Mouse (Mus musculus) spleen, adult 2 months (tissue): ENCODE data around the gene Klk1b22. TPM values are rescaled to one million over a fixed set of nuclear protein-coding genes. Genes with fewer than 3 reads are reported as not detected.
"Not testable (repeated sequence)": the region's sequence is repeated elsewhere in the genome, so short reads cannot be mapped to it uniquely, and the experiment has no call there.

Source experiments
- DNase-seq, 2 experiments: peaks; one replicate each; pipeline versions ENCODE4 v3.0.0 to v3.0.0-alpha.2; 2012 to 2021; ENCODE audit warnings: low spot score in 2 of 2, low read depth in 1 of 2
- H3K27ac ChIP-seq: fragments of 200-500 bp; 2 replicates; pipeline ENCODE4 v1.5.1; 2012; ENCODE audit warnings: low read length, inconsistent platforms; ENCODE audit not compliant: insufficient read depth
- H3K27me3 ChIP-seq: fragments of 200-500 bp; 2 replicates; pipeline ENCODE4 v1.6.1; 2012; ENCODE audit warnings: mild to moderate bottlenecking, moderate library complexity, low read length, inconsistent platforms; ENCODE audit not compliant: control insufficient read depth, insufficient read depth
- H3K36me3 ChIP-seq: fragments of 200-500 bp; 2 replicates; pipeline ENCODE4 v1.6.1; 2012; ENCODE audit warnings: mild to moderate bottlenecking, low read length, inconsistent platforms; ENCODE audit not compliant: control insufficient read depth, insufficient read depth
- H3K4me1 ChIP-seq: fragments of 200-500 bp; 2 replicates; pipeline ENCODE4 v1.6.1; 2011; ENCODE audit warnings: inconsistent platforms; ENCODE audit not compliant: control insufficient read depth, insufficient read depth, insufficient read length
- H3K4me3 ChIP-seq: fragments of 200-500 bp; 2 replicates; pipeline ENCODE4 v1.5.1; 2011; ENCODE audit warnings: mild to moderate bottlenecking, inconsistent platforms; ENCODE audit not compliant: insufficient read depth, insufficient read length; ENCODE audit errors: extremely low read depth
- CTCF ChIP-seq: fragments of 200-500 bp; IDR thresholded peaks from 2 replicates; pipeline ENCODE4 v1.5.1; 2011; ENCODE audit warnings: mild to moderate bottlenecking, inconsistent platforms; ENCODE audit not compliant: insufficient read depth, insufficient read length, insufficient replicate concordance; ENCODE audit errors: extremely low read depth
- POLR2A ChIP-seq: fragments of 200-500 bp; IDR thresholded peaks from 2 replicates; pipeline ENCODE4 v1.6.1; 2011; ENCODE audit warnings: low read depth, low read length, inconsistent platforms
- WGBS: fragments of 180-500 bp; shearing (Covaris S2); methylation state at CpG from one replicate; pipeline ENCODE4 v1.1.7; 2018; 5-methylcytosine and 5-hydroxymethylcytosine counted together
- polyA plus RNA-seq: library from polyadenylated mRNA; depleted of rRNA; stranded (reverse); fragments of >200 nt; gene quantifications from 2 replicates; pipeline ENCODE4 v1.2.3, GENCODE M21; 2012; rRNA removed

Gene Klk1b22
- polyA plus RNA-seq: 13.3 TPM in 1 of 2 replicates, not detected in the other

DNA sequence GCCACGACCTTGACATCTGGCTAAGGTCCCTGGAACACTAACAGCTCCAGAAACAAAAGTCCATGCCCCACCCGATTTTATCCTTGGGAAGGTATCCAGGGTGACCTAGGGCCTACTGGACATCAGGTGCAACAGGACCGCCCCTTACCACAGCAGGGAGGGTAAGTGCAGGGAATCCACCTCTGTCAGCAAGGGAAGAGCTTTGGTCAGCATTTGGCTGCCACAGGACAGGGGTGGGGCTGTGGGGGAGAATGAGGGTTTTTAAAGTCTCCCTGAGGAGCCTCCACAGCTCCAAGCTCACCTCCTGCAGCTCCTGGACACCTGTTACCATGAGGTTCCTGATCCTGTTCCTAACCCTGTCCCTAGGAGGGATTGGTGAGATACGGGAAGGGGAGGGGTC is at the start of gene Klk1b22:
Gene Klk1b22 (plus strand): TSS at position 301 of the 400 bp plus-strand sequence.
- WGBS: 68% methylated on average over 4 of the region's 4 CpGs
- no peaks in the 10 kb centered on the region for H3K27me3 ChIP-seq
- H3K36me3 ChIP-seq: no peaks in the 10 kb centered on the region
- TF ChIP-seq POLR2A (no peak), CTCF (no peak)
- H3K4me1 ChIP-seq: no peaks in the 10 kb centered on the region
- DNase-seq: no peak
- no peak within 1 kb of the TSS for H3K4me3 ChIP-seq
- no peak within 1 kb of the TSS for H3K27ac ChIP-seq

GRCm38 (mm10) chr7:44072117-44072516 is 40.4 kb upstream of the Klk1b22 start:
- TF ChIP-seq POLR2A: no peak
- TF ChIP-seq CTCF: no peak
- H3K27me3 ChIP-seq: no peaks in the 10 kb centered on the region
- H3K4me1 ChIP-seq: no peaks in the 10 kb centered on the region
- no peak for DNase-seq
- H3K4me3 ChIP-seq: no peak overlapping the region
- 87% methylated on average over 2 of the region's 2 CpGs for WGBS
- H3K27ac ChIP-seq: no peak overlapping the region
- no peaks in the 10 kb centered on the region for H3K36me3 ChIP-seq

- H3K36me3 ChIP-seq: no peaks in the 10 kb centered on the region
- no peak for DNase-seq
- no peak overlapping the region for H3K27ac ChIP-seq
- 69% methylated on average over 1 of the region's 1 CpGs for WGBS
- H3K4me1 ChIP-seq: no peaks in the 10 kb centered on the region
- no peaks in the 10 kb centered on the region for H3K27me3 ChIP-seq
- H3K4me3 ChIP-seq: no peak overlapping the region
- TF ChIP-seq CTCF: no peak
- no peak for TF ChIP-seq POLR2A
Observed at GRCm38 (mm10) chr7:44077703-44078102, 34.8 kb upstream of the Klk1b22 start.

DNA sequence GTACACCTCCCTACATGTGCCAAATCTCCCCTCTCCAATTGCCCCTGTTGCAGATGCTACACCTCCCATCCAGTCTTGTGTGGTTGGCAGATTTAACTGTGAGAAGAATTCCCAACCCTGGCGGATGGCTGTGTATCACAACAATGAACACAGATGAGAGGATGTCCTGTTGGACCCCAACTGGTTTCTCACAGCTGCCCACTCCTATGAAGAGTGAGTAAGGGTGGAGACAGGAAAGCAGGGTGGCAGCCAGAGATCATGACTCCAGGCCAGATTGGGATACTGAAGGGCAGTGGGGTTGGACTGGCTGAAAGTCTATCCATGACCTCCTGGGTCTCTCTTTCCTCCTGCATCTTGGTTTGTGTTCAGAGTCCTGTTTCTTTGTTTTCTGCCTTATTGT is 16.4 kb upstream of the Klk1b22 start:
- DNase-seq: no peak

DNA sequence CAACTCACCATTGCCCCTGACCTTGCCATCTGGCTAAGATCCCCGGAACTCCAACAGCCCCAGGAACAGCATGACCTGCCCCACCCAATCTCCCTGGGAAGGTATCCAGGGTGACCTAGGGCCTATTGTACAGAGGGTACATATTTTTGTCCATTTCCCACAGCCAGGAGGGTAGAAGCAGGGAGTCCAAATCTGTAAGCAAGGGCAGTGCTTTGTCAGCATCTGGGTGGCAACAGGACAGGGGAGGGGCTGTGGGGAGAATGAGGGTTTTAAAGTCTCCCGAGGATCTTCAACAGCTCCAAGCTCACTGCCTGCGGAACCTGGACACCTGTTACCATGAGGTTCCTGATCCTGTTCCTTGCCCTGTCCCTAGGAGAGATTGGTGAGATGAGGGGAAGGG is 10.4 kb upstream of the Klk1b22 start, which contains the start of gene Klk1b21:
Gene Klk1b21 (plus strand): TSS at position 301 of the 400 bp plus-strand sequence.
- 76% methylated on average over 3 of the region's 3 CpGs for WGBS

More for the DNA sequence above, 16.4 kb upstream of the Klk1b22 start:
- H3K27me3 ChIP-seq: no peaks in the 10 kb centered on the region
- no peak overlapping the region for H3K27ac ChIP-seq
- 81% methylated on average over 1 of the region's 1 CpGs for WGBS
- TF ChIP-seq CTCF (no peak), POLR2A (no peak)
- no peaks in the 10 kb centered on the region for H3K36me3 ChIP-seq
- no peak overlapping the region for H3K4me3 ChIP-seq
- no peaks in the 10 kb centered on the region for H3K4me1 ChIP-seq

DNA sequence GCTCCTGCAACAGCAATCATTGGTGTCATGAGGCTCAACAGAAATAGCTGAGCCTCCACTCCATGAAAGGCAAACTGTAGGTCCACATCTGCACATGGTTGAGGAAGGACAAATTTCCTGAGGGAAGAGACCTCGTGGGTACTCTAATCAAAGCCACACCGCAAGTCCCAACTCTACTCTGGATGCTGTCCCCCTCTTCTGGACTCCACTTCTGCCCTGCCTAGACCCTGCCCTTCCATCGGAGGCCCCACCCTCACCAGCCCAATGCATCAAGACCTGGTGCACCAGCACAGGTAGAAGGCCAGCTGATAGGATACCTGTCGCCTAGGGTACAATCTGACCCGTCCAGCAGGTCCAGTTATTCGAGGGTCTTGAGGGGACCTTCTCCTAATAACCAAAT is 11.0 kb downstream of the Klk1b22 start:
- no peak for DNase-seq
- H3K4me1 ChIP-seq: no peaks in the 10 kb centered on the region
- TF ChIP-seq CTCF (no peak), POLR2A (no peak)
- no peak overlapping the region for H3K4me3 ChIP-seq
- no peaks in the 10 kb centered on the region for H3K36me3 ChIP-seq
- no peak overlapping the region for H3K27ac ChIP-seq
- 87% methylated on average over 6 of the region's 6 CpGs for WGBS
- H3K27me3 ChIP-seq: no peaks in the 10 kb centered on the region

More for the DNA sequence above, 10.4 kb upstream of the Klk1b22 start, which contains the start of gene Klk1b21:
- H3K27me3 ChIP-seq, H3K36me3 ChIP-seq, DNase-seq, H3K27ac ChIP-seq, H3K4me1 ChIP-seq, H3K4me3 ChIP-seq: not testable (repeated sequence)

DNA sequence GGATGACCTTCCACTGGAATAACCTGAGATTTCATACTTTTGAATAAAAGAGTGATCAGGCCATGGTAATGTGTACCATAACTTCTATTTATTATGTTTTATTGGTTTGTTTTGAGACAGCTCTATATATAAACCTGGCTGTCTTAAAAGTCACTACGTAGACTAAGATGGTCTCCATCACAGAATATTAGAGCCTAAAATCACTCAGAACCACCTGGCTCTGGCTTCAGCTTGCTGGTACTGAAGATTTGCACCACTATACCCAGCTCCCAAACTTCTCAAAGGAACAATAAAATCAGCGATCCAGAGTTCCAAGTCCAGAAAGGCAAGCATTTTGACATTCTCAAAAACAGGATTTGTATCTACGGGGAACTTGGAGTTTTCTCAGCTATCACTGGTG is 24.0 kb downstream of the Klk1b22 start, which contains the start of gene Klk1b16:
Gene Klk1b16 (plus strand): TSS at position 301 of the 400 bp plus-strand sequence.
- no peak for DNase-seq
- TF ChIP-seq CTCF: no peak
- no peak for TF ChIP-seq POLR2A
- Histone ChIP-seq H3K27ac (no peak within 1 kb of the TSS), H3K4me1 (no peaks in the 10 kb centered on the region), H3K36me3 (no peaks in the 10 kb centered on the region), H3K4me3 (no peak within 1 kb of the TSS), H3K27me3 (no peaks in the 10 kb centered on the region)
- WGBS: 86% methylated on average over 3 of the region's 3 CpGs

Other genes with a start within 250 kb of the Klk1b22 start
- gene Klk4, start 231.5 kb upstream of the Klk1b22 start, polyA plus RNA-seq: not detected in 2 replicates
- gene Klk15, start 178.9 kb upstream of the Klk1b22 start, polyA plus RNA-seq: not detected in 2 replicates
- gene Klk1b8, start 162.0 kb upstream of the Klk1b22 start, polyA plus RNA-seq: 0.18 and 0.19 TPM in 2 replicates
- not detected in 2 replicates for gene Klk1b1, start 145.9 kb upstream of the Klk1b22 start, polyA plus RNA-seq
- 0.22 TPM in 1 of 2 replicates, not detected in the other for gene Klk1b9, start 136.6 kb upstream of the Klk1b22 start, polyA plus RNA-seq
- gene Klk1b11, start 116.8 kb upstream of the Klk1b22 start, polyA plus RNA-seq: 1.2 and 1.9 TPM in 2 replicates
- gene Klk1b26, start 100.5 kb upstream of the Klk1b22 start, polyA plus RNA-seq: not detected in 2 replicates
- 4.1 and 4.4 TPM in 2 replicates for gene Klk1b27, start 60.4 kb upstream of the Klk1b22 start, polyA plus RNA-seq
- gene Klk1b21, start 10.3 kb upstream of the Klk1b22 start, polyA plus RNA-seq: not detected in 2 replicates
- gene Klk1b16, start 24.1 kb downstream of the Klk1b22 start, polyA plus RNA-seq: 0.06 TPM in 1 of 2 replicates, not detected in the other
- gene Klk1b24, start 75.6 kb downstream of the Klk1b22 start, polyA plus RNA-seq: 0.75 and 1.0 TPM in 2 replicates
- 0.97 and 2.0 TPM in 2 replicates for gene Klk1b3, start 85.5 kb downstream of the Klk1b22 start, polyA plus RNA-seq
- 3.0 and 6.3 TPM in 2 replicates for gene Klk1b4, start 94.8 kb downstream of the Klk1b22 start, polyA plus RNA-seq
- 8.7 and 9.8 TPM in 2 replicates for gene Klk1b5, start 103.3 kb downstream of the Klk1b22 start, polyA plus RNA-seq
- gene Klk1, start 112.7 kb downstream of the Klk1b22 start, polyA plus RNA-seq: 834 and 917 TPM in 2 replicates
- not detected in 2 replicates for gene Gm36864, start 123.5 kb downstream of the Klk1b22 start, polyA plus RNA-seq
- 1.4 TPM in 2 replicates for gene 1700028J19Rik, start 134.0 kb downstream of the Klk1b22 start, polyA plus RNA-seq
- gene 2410002F23Rik, start 134.0 kb downstream of the Klk1b22 start, polyA plus RNA-seq: 98.9 and 139 TPM in 2 replicates
- not detected in 2 replicates for gene Acp4, start 144.7 kb downstream of the Klk1b22 start, polyA plus RNA-seq
- not detected in 2 replicates for gene Gm15517, start 148.8 kb downstream of the Klk1b22 start, polyA plus RNA-seq
- gene Clec11a, start 194.2 kb downstream of the Klk1b22 start, polyA plus RNA-seq: 4.0 and 5.2 TPM in 2 replicates
- 4.5 and 4.8 TPM in 2 replicates for gene Shank1, start 197.6 kb downstream of the Klk1b22 start, polyA plus RNA-seq